Mouse (Mus musculus): ENCODE data around the gene Tor4a.

Tor4a gene

GRCm38 (mm10) chr2:25170326-25171100, 26.2 kb downstream of the Tor4a start:
- no peak for DNase-seq (ENCODE audit: low read depth, low spot score)

- no peak for DNase-seq (ENCODE audit: low read depth, low spot score)
Measured at GRCm38 (mm10) chr2:25169778-25170177, 26.9 kb downstream of the Tor4a start.

GRCm38 (mm10) chr2:25168665-25168978, 28.1 kb downstream of the Tor4a start:
- no peak for DNase-seq (ENCODE audit: low read depth, low spot score)

- DNase-seq (ENCODE audit: low read depth, low spot score): no peak
Measured at GRCm38 (mm10) chr2:25167919-25168664, 28.6 kb downstream of the Tor4a start.

GRCm38 (mm10) chr2:25167481-25167880, 29.2 kb downstream of the Tor4a start:
- no peak for DNase-seq (ENCODE audit: low read depth, low spot score)

- peak; percentile 43 for DNase-seq (ENCODE audit: low read depth, low spot score)
Measured at GRCm38 (mm10) chr2:25157655-25158054, 39.0 kb downstream of the Tor4a start.

GRCm38 (mm10) chr2:25156990-25157389, 39.7 kb downstream of the Tor4a start:
- DNase-seq (ENCODE audit: low read depth, low spot score): no peak

GRCm38 (mm10) chr2:25156177-25156576, 40.5 kb downstream of the Tor4a start:
- no peak for DNase-seq (ENCODE audit: low read depth, low spot score)

- DNase-seq (ENCODE audit: low read depth, low spot score): no peak
Measured at GRCm38 (mm10) chr2:25151280-25151956, 45.3 kb downstream of the Tor4a start.

- DNase-seq (ENCODE audit: low read depth, low spot score): no peak
Measured at GRCm38 (mm10) chr2:25149643-25150042, 47.0 kb downstream of the Tor4a start.

- no peak for DNase-seq (ENCODE audit: low read depth, low spot score)
Measured at GRCm38 (mm10) chr2:25147892-25148291, 48.8 kb downstream of the Tor4a start.

- no peak for DNase-seq (ENCODE audit: low read depth, low spot score)
Measured at GRCm38 (mm10) chr2:25147398-25147797, 49.3 kb downstream of the Tor4a start.

GRCm38 (mm10) chr2:25145346-25145745, 51.3 kb downstream of the Tor4a start:
- no peak for DNase-seq (ENCODE audit: low read depth, low spot score)
